Mouse (Mus musculus): ENCODE results near the gene Gstm4. TPM values are rescaled to one million over a fixed set of nuclear protein-coding genes. Genes with fewer than 3 reads are reported as not detected.
"Not testable (repeated sequence)": the region's sequence is repeated elsewhere in the genome, so short reads cannot be mapped to it uniquely, and the experiment has no call there.

Gstm4 gene
- polyA plus RNA-seq, 2 experiments from 2014 or later: 4.4 to 5.7 TPM

- ATAC-seq: no peak
Observed at GRCm38 (mm10) chr3:108014974-108015346, 29.7 kb downstream of the Gstm4 start.

- ATAC-seq: no peak
Observed at GRCm38 (mm10) chr3:108014098-108014973, 30.4 kb downstream of the Gstm4 start.

- no peak for ATAC-seq
Observed at GRCm38 (mm10) chr3:108013331-108013871, 31.3 kb downstream of the Gstm4 start.

- no peak for ATAC-seq
Observed at GRCm38 (mm10) chr3:108011558-108011957, 33.1 kb downstream of the Gstm4 start.

- ATAC-seq: no peak
Observed at GRCm38 (mm10) chr3:108010286-108010685, 34.4 kb downstream of the Gstm4 start.

GRCm38 (mm10) chr3:108002021-108002420 lies 42.7 kb downstream of the Gstm4 start:
- no peak for ATAC-seq

GRCm38 (mm10) chr3:107999491-107999890 lies 45.2 kb downstream of the Gstm4 start:
- ATAC-seq: no peak

GRCm38 (mm10) chr3:107998591-107998990 lies 46.1 kb downstream of the Gstm4 start:
- no peak for ATAC-seq

GRCm38 (mm10) chr3:107996576-107996975 lies 48.1 kb downstream of the Gstm4 start:
- ATAC-seq: no peak

GRCm38 (mm10) chr3:107995974-107996373 lies 48.7 kb downstream of the Gstm4 start:
- ATAC-seq: not testable (repeated sequence)

Other genes with a start within 250 kb of the Gstm4 start
- not detected for gene Eps8l3, start 167.7 kb downstream of the Gstm4 start, polyA plus RNA-seq (2017; shearing (Covaris generic))
- 1 to 10 TPM in 1 of 2 experiments, not detected in 1; 1.4 TPM for gene Gstm5, start 149.1 kb downstream of the Gstm4 start, polyA plus RNA-seq (2017; shearing (Covaris generic))
- 1 to 10 TPM; 1.4 to 2.1 TPM for gene Gstm7, start 113.1 kb downstream of the Gstm4 start, polyA plus RNA-seq (2017; shearing (Covaris generic))
- gene Gstm6, start 101.1 kb downstream of the Gstm4 start, polyA plus RNA-seq (2017; shearing (Covaris generic)): not detected
- gene Gstm3, start 75.6 kb downstream of the Gstm4 start, polyA plus RNA-seq (2017; shearing (Covaris generic)): not detected
- gene Gstm2, start 58.4 kb downstream of the Gstm4 start, polyA plus RNA-seq (2017; shearing (Covaris generic)): not detected
- gene Gstm1, start 26.9 kb downstream of the Gstm4 start, polyA plus RNA-seq (2017; shearing (Covaris generic)): 1 to 10 TPM; 2.8 to 3.4 TPM
- 10 to 100 TPM; 22.4 to 48.3 TPM for gene Ampd2, start 41.8 kb upstream of the Gstm4 start, polyA plus RNA-seq (2017; shearing (Covaris generic))
- not detected for gene Gnat2, start 47.9 kb upstream of the Gstm4 start, polyA plus RNA-seq (2017; shearing (Covaris generic))
- 10 to 100 TPM; 95.0 to 98.5 TPM for gene Gnai3, start 101.3 kb upstream of the Gstm4 start, polyA plus RNA-seq (2017; shearing (Covaris generic))
- gene Gpr61, start 110.0 kb upstream of the Gstm4 start, polyA plus RNA-seq (2017; shearing (Covaris generic)): under 1 TPM in 1 of 2 experiments, not detected in 1; 0.15 TPM
- under 1 TPM; 0.32 to 0.54 TPM for gene Amigo1, start 141.4 kb upstream of the Gstm4 start, polyA plus RNA-seq (2017; shearing (Covaris generic))
- 1 to 10 TPM; 7.7 to 8.8 TPM for gene Cyb561d1, start 156.3 kb upstream of the Gstm4 start, polyA plus RNA-seq (2017; shearing (Covaris generic))
- gene Atxn7l2, start 166.0 kb upstream of the Gstm4 start, polyA plus RNA-seq (2017; shearing (Covaris generic)): 1 to 10 TPM; 4.9 to 8.5 TPM
- gene Sypl2, start 181.8 kb upstream of the Gstm4 start, polyA plus RNA-seq (2017; shearing (Covaris generic)): under 1 TPM in 1 of 2 experiments, not detected in 1; 0.08 TPM
- gene Psma5, start 212.0 kb upstream of the Gstm4 start, polyA plus RNA-seq (2017; shearing (Covaris generic)): 100 to 1,000 TPM; 180 to 185 TPM
- under 1 TPM in 1 of 2 experiments, not detected in 1; 0.09 TPM for gene Sort1, start 239.2 kb upstream of the Gstm4 start, polyA plus RNA-seq (2017; shearing (Covaris generic))